Mouse (Mus musculus) erythroblast, embryonic 14.5 days (primary cell): ENCODE results near the gene Rad9a. TPM values are rescaled to one million over a fixed set of nuclear protein-coding genes. Genes with fewer than 3 reads are reported as not detected.
A peak's percentile ranks its signal among the peaks of the same experiment; 100 is the strongest.

Source experiments
- H3K27me3 ChIP-seq: 2 replicates; pipeline ENCODE4 v1.6.1; 2012; ENCODE audit warnings: inconsistent platforms; ENCODE audit not compliant: control insufficient read depth
- H3K36me3 ChIP-seq: 2 replicates; pipeline ENCODE4 v1.6.1; 2012; ENCODE audit warnings: mild to moderate bottlenecking, inconsistent platforms; ENCODE audit not compliant: control insufficient read depth
- H3K4me1 ChIP-seq: 2 replicates; pipeline ENCODE4 v1.6.1; 2012; ENCODE audit warnings: inconsistent platforms; ENCODE audit not compliant: control insufficient read depth
- H3K4me3 ChIP-seq: replicated peaks from 2 replicates; pipeline ENCODE3; 2012; ENCODE audit warnings: moderate library complexity, mild to moderate bottlenecking, inconsistent platforms
- H3K9me3 ChIP-seq: 2 replicates; pipeline ENCODE4 v1.6.1; 2012; ENCODE audit warnings: low read length, inconsistent platforms, mixed read lengths; ENCODE audit not compliant: control insufficient read depth
- GATA1 ChIP-seq: IDR thresholded peaks from 2 replicates; pipeline ENCODE4 v1.6.1; 2012; ENCODE audit warnings: low read length, inconsistent platforms, mixed read lengths
- TAL1 ChIP-seq: IDR thresholded peaks from 3 replicates; pipeline ENCODE4 v1.6.1; 2012; ENCODE audit warnings: low read length, inconsistent platforms, mixed read lengths
- polyA plus RNA-seq: library from polyadenylated mRNA; stranded (reverse); fragments of >175 nt; gene quantifications from 2 replicates; pipeline ENCODE4 v1.2.3, GENCODE M21; 2012

The Rad9a gene
- polyA plus RNA-seq, 1 experiment = 2.6 TPM

GRCm38 (mm10) chr19:4175368-4175947 lies 26.0 kb downstream of the Rad9a start, which contains the start of gene Carns1:
Carns1 (minus strand) TSS chr19:4175479.
- no peak within 1 kb of the TSS for H3K4me3 ChIP-seq
- H3K36me3 ChIP-seq = no peaks in the 10 kb centered on the region
- H3K9me3 ChIP-seq = no peaks in the 10 kb centered on the region
- peaks cover 29% of the 10 kb centered on the region for H3K4me1 ChIP-seq
- peaks cover 31% of the 10 kb centered on the region for H3K27me3 ChIP-seq
- no peak for TF ChIP-seq GATA1
- no peak for TF ChIP-seq TAL1

GRCm38 (mm10) chr19:4172925-4173324 lies 28.5 kb downstream of the Rad9a start:
- Histone ChIP-seq H3K27me3 (peaks cover 29% of the 10 kb centered on the region), H3K9me3 (no peaks in the 10 kb centered on the region; the same call in 1 of the 2 replicates), H3K36me3 (no peaks in the 10 kb centered on the region), H3K4me1 (peaks cover 44% of the 10 kb centered on the region), H3K4me3 (no peak overlapping the region)
- TF ChIP-seq GATA1 (no peak), TAL1 (no peak)

GRCm38 (mm10) chr19:4171393-4172290 lies 29.8 kb downstream of the Rad9a start:
- Histone ChIP-seq H3K27me3 (peaks cover 23% of the 10 kb centered on the region), H3K4me1 (peaks cover 52% of the 10 kb centered on the region), H3K4me3 (no peak overlapping the region), H3K9me3 (no peaks in the 10 kb centered on the region; the same call in 1 of the 2 replicates), H3K36me3 (no peaks in the 10 kb centered on the region)
- TF ChIP-seq GATA1 (no peak), TAL1 (no peak)

DNA sequence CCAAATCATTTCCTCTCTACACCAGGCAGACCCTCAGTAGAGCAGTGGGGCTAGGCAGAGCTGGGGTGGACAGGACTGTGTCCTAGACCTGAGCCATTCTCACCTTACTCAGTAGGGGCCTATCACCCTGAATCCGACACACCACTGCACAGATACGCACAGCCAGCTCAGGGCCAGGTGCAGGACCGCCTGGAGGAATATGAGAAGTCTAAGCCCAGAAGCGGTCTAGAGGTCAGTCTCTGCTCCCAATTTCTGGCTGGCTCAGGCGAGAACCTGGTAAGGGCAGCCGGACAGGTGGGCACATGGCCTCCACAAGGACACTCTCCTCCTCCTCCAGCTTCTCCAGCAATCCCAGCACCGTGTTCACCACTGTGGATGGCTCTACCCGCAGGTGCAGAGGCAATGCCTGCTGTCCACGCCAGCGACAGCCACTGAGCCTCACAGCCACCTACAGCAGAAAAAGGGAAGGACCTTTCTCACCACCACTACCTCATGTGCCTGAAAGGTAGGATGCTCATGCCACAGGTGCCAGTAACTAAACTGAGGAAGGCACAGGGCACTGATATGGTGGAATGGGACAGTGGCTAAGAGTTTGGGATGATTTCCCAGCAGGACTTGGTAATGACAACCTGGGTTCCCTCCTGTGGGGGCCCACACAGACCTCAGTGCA lies 30.6 kb downstream of the Rad9a start:
- Histone ChIP-seq H3K4me3 (no peak overlapping the region), H3K9me3 (no peaks in the 10 kb centered on the region; the same call in 1 of the 2 replicates), H3K36me3 (no peaks in the 10 kb centered on the region), H3K4me1 (peaks cover 55% of the 10 kb centered on the region), H3K27me3 (peaks cover 19% of the 10 kb centered on the region)
- TF ChIP-seq TAL1 (no peak), GATA1 (no peak)

DNA sequence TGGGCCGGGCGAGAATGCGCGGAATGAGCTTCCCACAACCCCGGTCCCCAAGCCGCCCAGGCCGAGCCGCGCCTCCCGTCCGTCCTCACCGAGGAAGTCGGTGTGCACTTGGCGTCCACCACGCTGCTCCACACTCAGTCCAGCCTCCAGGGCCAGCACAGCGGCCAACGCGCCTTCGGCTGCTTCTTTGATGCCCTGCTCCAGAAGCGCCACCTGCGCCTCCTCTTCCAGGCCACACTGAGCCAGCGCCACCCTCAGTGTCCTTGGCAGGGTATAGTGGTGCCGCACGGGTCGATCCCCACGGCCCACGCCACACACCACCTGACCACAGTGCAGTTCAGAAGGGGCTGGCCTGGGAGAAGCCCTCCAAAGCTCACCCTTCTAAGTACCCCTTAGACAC lies 31.7 kb downstream of the Rad9a start:
- TF ChIP-seq TAL1 (no peak), GATA1 (no peak)
- Histone ChIP-seq H3K27me3 (peaks cover 10% of the 10 kb centered on the region), H3K36me3 (no peaks in the 10 kb centered on the region), H3K4me3 (peak overlapping the region; percentile 77), H3K4me1 (peaks cover 51% of the 10 kb centered on the region), H3K9me3 (no peaks in the 10 kb centered on the region; the same call in 1 of the 2 replicates)

DNA sequence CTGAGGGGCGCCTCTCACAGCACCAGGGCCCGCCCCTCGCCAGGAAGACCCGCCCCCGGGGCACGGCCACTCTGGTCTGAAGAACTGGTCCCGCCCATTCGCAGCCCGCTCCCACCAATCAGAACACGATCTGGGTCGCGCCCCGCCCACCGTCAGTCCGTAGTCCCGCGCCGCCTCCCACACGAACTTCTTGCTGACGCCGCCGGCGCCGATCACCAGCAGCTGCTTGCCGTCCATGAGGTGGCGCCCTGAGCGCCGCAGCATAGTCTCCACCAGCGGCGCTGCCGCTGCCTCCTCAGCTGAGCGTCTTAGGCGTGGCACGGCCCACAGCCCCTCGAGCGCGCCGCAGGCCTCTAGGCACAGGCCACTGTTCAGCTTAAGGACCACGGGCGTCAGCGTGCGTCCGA lies 32.1 kb downstream of the Rad9a start:
- TF ChIP-seq TAL1 (no peak), GATA1 (no peak)
- H3K36me3 ChIP-seq = no peaks in the 10 kb centered on the region
- H3K9me3 ChIP-seq = no peaks in the 10 kb centered on the region; the same call in 1 of the 2 replicates
- H3K4me1 ChIP-seq = peaks cover 53% of the 10 kb centered on the region
- H3K4me3 ChIP-seq = peak overlapping the region; percentile 77
- peaks cover 6% of the 10 kb centered on the region for H3K27me3 ChIP-seq

- TF ChIP-seq GATA1 = no peak
- TF ChIP-seq TAL1 = no peak
- no peak overlapping the region for H3K4me3 ChIP-seq
- H3K27me3 ChIP-seq = peaks cover 6% of the 10 kb centered on the region
- H3K9me3 ChIP-seq = no peaks in the 10 kb centered on the region; the same call in 1 of the 2 replicates
- H3K4me1 ChIP-seq = peaks cover 69% of the 10 kb centered on the region
- H3K36me3 ChIP-seq = peaks cover 4% of the 10 kb centered on the region
Measured at GRCm38 (mm10) chr19:4166678-4167476, 34.6 kb downstream of the Rad9a start.

DNA sequence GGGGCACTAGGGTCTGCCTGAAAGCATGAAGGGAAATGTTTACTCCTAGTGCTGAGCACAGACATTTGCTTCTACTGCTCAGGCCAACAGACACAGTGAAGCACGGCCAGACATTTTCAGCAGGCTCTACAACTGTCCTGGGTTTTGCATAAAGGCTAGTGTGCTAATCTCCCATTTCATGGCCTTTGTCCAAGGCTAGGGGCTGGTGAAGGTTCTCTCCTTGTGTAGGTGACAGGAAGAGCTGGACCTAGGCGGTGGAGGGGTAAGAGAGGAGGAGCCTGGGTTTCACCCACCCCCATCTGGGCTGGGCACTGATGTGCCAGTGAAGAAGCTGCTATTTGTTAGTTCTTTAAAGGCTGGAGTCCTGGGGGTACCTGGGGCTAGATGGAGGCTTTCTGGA lies 36.7 kb downstream of the Rad9a start:
- H3K4me3 ChIP-seq = no peak overlapping the region
- H3K27me3 ChIP-seq = no peaks in the 10 kb centered on the region
- peaks cover 61% of the 10 kb centered on the region for H3K4me1 ChIP-seq
- peaks cover 23% of the 10 kb centered on the region for H3K36me3 ChIP-seq
- no peaks in the 10 kb centered on the region; the same call in 1 of the 2 replicates for H3K9me3 ChIP-seq
- TF ChIP-seq TAL1 (no peak), GATA1 (no peak)
